In genomic region chrX:151708055-151708670, GRCm38 (mm10) we compare ENCODE assay signal across 8 mouse cellular contexts.
DNase-seq lines count a peak whose midpoint lies in the region; ATAC-seq lines count a peak whose summit lies in the region.
"Not testable (repeated sequence)": the region's sequence is repeated elsewhere in the genome, so short reads cannot be mapped to it uniquely, and the experiment has no call there.

No protein-coding gene starts in this region.

- ATAC-seq in midbrain, embryonic 12.5 days (ENCODE audit: low FRiP score, low read depth), result peak; percentile 78

- intact Hi-C loops in heart, postnatal 14 days (cut with DNase I); left cerebral cortex, postnatal 36 days (cut with DNase I): not testable (repeated sequence)

- H3K27ac ChIP-seq in midbrain, embryonic 12.5 days (replicated peaks), result not testable (repeated sequence)

- not testable (repeated sequence) for H3K9ac ChIP-seq in midbrain, embryonic 12.5 days (replicated peaks)

- not testable (repeated sequence) for H3K9me3 ChIP-seq in midbrain, embryonic 12.5 days

- not testable (repeated sequence) for H3K36me3 ChIP-seq in midbrain, embryonic 12.5 days

- H3K27me3 ChIP-seq in midbrain, embryonic 12.5 days, result not testable (repeated sequence)

- not testable (repeated sequence) for H3K4me2 ChIP-seq in midbrain, embryonic 12.5 days (replicated peaks)

- WGBS in midbrain, embryonic 12.5 days, result 16% methylated on average over 4 of the region's 4 CpGs

- H3K4me1 ChIP-seq in midbrain, embryonic 12.5 days, result not testable (repeated sequence)

- DNase-seq in 3T3-L1 (ENCODE audit: low read depth, low spot score), result peak; percentile 2
- peak; percentile 12 to 53 for DNase-seq in cerebellum, postnatal 25 days
- peak; percentile 1 for DNase-seq in forelimb bud, embryonic 11.5 days (ENCODE audit: low read depth, low spot score)
- peak; percentile 4 to 8 for DNase-seq in heart, postnatal 14 days
- peak; percentile 50 to 76 for DNase-seq in layer of hippocampus, adult 18-20 months (ENCODE audit: low spot score in 2 of 2)
- peak; percentile 30 to 45 for DNase-seq in left cerebral cortex, postnatal 36 days (ENCODE audit: low spot score in 2 of 2)
- DNase-seq in retina, postnatal 7 days (ENCODE audit: low read depth, low spot score), result peak; percentile 0

- H3K4me3 ChIP-seq in midbrain, embryonic 12.5 days, result not testable (repeated sequence)

Comparison
In these comparisons a context has a peak if more than half of its experiments do, and no peak if none do; other contexts are left out.
1. DNase-seq: peak in every context shown above with its lines; median percentile 63 in layer of hippocampus, adult 18-20 months; 38 in left cerebral cortex, postnatal 36 days; 32 in cerebellum, postnatal 25 days; 6 in heart, postnatal 14 days; 2 in 3T3-L1; 1 in forelimb bud, embryonic 11.5 days; 0 in retina, postnatal 7 days.